Mouse (Mus musculus) stomach, embryonic 14.5 days (tissue): ENCODE results near the gene Dolpp1. TPM values are rescaled to one million over a fixed set of nuclear protein-coding genes. Genes with fewer than 3 reads are reported as not detected.

Source experiments
- ATAC-seq: fragments of 200-750 bp; cut with Nextera tagmentation; 2 replicates; pipeline ENCODE4 v1.8.0; 2017; ENCODE audit warnings: low read depth, moderate TSS enrichment; ENCODE audit not compliant: insufficient number of reproducible peaks, insufficient read depth, low FRiP score
- H3K27ac ChIP-seq: fragments of 300-500 bp; sonication (generic); 2 replicates; pipeline ENCODE4 v1.5.1; 2014; ENCODE audit warnings: mild to moderate bottlenecking, low read length, moderate library complexity, mixed read lengths
- H3K27me3 ChIP-seq: fragments of 300-500 bp; sonication (generic); 2 replicates; pipeline ENCODE4 v1.6.1; 2014; ENCODE audit warnings: low read length, control low read depth, mixed read lengths; ENCODE audit not compliant: control insufficient read depth, insufficient read depth
- H3K36me3 ChIP-seq: fragments of 300-500 bp; sonication (generic); 2 replicates; pipeline ENCODE4 v1.6.1; 2014; ENCODE audit warnings: mild to moderate bottlenecking, control low read depth, low read length, moderate library complexity, mixed read lengths; ENCODE audit not compliant: control insufficient read depth, insufficient read depth
- H3K4me1 ChIP-seq: fragments of 300-500 bp; sonication (generic); 2 replicates; pipeline ENCODE4 v1.6.1; 2014; ENCODE audit warnings: low read length, control low read depth, mixed read lengths; ENCODE audit not compliant: control insufficient read depth, insufficient read depth
- H3K4me2 ChIP-seq: fragments of 300-500 bp; sonication (generic); replicated peaks from 2 replicates; pipeline ENCODE4 v1.6.1; 2014; ENCODE audit warnings: low read depth, low read length, control low read depth
- H3K4me3 ChIP-seq: fragments of 300-500 bp; sonication (generic); 2 replicates; pipeline ENCODE4 v1.5.1; 2014; ENCODE audit warnings: low read depth, low read length, control low read depth
- H3K9ac ChIP-seq: fragments of 300-500 bp; sonication (generic); replicated peaks from 2 replicates; pipeline ENCODE4 v1.6.1; 2014; ENCODE audit warnings: low read depth, mild to moderate bottlenecking, control low read depth, low read length, moderate library complexity, mixed read lengths
- H3K9me3 ChIP-seq: fragments of 300-500 bp; sonication (generic); 2 replicates; pipeline ENCODE4 v1.6.1; 2016; ENCODE audit warnings: low read depth, low read length, control low read depth; ENCODE audit not compliant: control insufficient read depth
- WGBS: fragments of 180-500 bp; shearing (Covaris S2); extraction: QIAGEN DNeasy Blood & Tissue Kit; methylation state at CpG from one replicate; pipeline ENCODE4 v1.1.7; 2014; 5-methylcytosine and 5-hydroxymethylcytosine counted together
- polyA plus RNA-seq: library from polyadenylated mRNA; unstranded; fragments of >200 nt; fragmentation: Nextera tagmentation; extraction: Ambion mirVana; gene quantifications from 2 replicates; pipeline ENCODE4 v1.2.1, GENCODE M21; 2014

Gene Dolpp1
- polyA plus RNA-seq, 1 experiment from 2014 or later = 35.8 TPM

- no peaks in the 10 kb centered on the region for H3K9me3 ChIP-seq
- H3K4me2 ChIP-seq = no peak overlapping the region
- ATAC-seq = no peak
- peaks cover 31% of the 10 kb centered on the region for H3K36me3 ChIP-seq
- H3K9ac ChIP-seq = no peak overlapping the region
- WGBS = 67% methylated on average over 5 of the region's 5 CpGs
- H3K4me3 ChIP-seq = no peak overlapping the region
- no peaks in the 10 kb centered on the region for H3K27me3 ChIP-seq
- peaks cover 10% of the 10 kb centered on the region; the same call in 1 of the 2 replicates for H3K4me1 ChIP-seq
- no peak overlapping the region for H3K27ac ChIP-seq
These were observed 25.9 kb upstream of the Dolpp1 start for GRCm38 (mm10) chr2:30366203-30366602.

GRCm38 (mm10) chr2:30371544-30371943 lies 20.5 kb upstream of the Dolpp1 start:
- H3K4me2 ChIP-seq = no peak overlapping the region
- no peak for ATAC-seq
- peaks cover 60% of the 10 kb centered on the region for H3K36me3 ChIP-seq
- no peak overlapping the region for H3K27ac ChIP-seq
- 96% methylated on average over 8 of the region's 8 CpGs for WGBS
- no peaks in the 10 kb centered on the region for H3K9me3 ChIP-seq
- H3K9ac ChIP-seq = no peak overlapping the region
- H3K4me1 ChIP-seq = no peaks in the 10 kb centered on the region
- H3K4me3 ChIP-seq = no peak overlapping the region
- no peaks in the 10 kb centered on the region for H3K27me3 ChIP-seq

- H3K36me3 ChIP-seq = peaks cover 66% of the 10 kb centered on the region
- 98% methylated on average over 5 of the region's 5 CpGs for WGBS
These were observed 19.3 kb upstream of the Dolpp1 start for GRCm38 (mm10) chr2:30372726-30373125.

GRCm38 (mm10) chr2:30375893-30376292 lies 16.2 kb upstream of the Dolpp1 start:
- Histone ChIP-seq H3K9me3 (no peaks in the 10 kb centered on the region), H3K27ac (no peak overlapping the region), H3K27me3 (no peaks in the 10 kb centered on the region), H3K4me1 (no peaks in the 10 kb centered on the region), H3K36me3 (peaks cover 58% of the 10 kb centered on the region), H3K4me2 (no peak overlapping the region), H3K9ac (no peak overlapping the region), H3K4me3 (no peak overlapping the region)
- 91% methylated on average over 10 of the region's 10 CpGs for WGBS
- no peak for ATAC-seq

More at GRCm38 (mm10) chr2:30372726-30373125, 19.3 kb upstream of the Dolpp1 start:
- Histone ChIP-seq H3K9me3 (no peaks in the 10 kb centered on the region), H3K27me3 (no peaks in the 10 kb centered on the region), H3K9ac (no peak overlapping the region), H3K27ac (no peak overlapping the region), H3K4me3 (no peak overlapping the region), H3K4me1 (no peaks in the 10 kb centered on the region), H3K4me2 (no peak overlapping the region)
- ATAC-seq = no peak

GRCm38 (mm10) chr2:30377721-30378120 lies 14.3 kb upstream of the Dolpp1 start:
- ATAC-seq = no peak
- no peak overlapping the region for H3K4me2 ChIP-seq
- no peak overlapping the region for H3K9ac ChIP-seq
- H3K9me3 ChIP-seq = no peaks in the 10 kb centered on the region
- no peak overlapping the region for H3K4me3 ChIP-seq
- peaks cover 67% of the 10 kb centered on the region for H3K36me3 ChIP-seq
- no peak overlapping the region for H3K27ac ChIP-seq
- 77% methylated on average over 5 of the region's 5 CpGs for WGBS
- H3K4me1 ChIP-seq = no peaks in the 10 kb centered on the region
- no peaks in the 10 kb centered on the region for H3K27me3 ChIP-seq

GRCm38 (mm10) chr2:30379307-30379706 lies 12.7 kb upstream of the Dolpp1 start:
- no peak overlapping the region for H3K9ac ChIP-seq
- no peak overlapping the region for H3K4me2 ChIP-seq
- H3K4me1 ChIP-seq = no peaks in the 10 kb centered on the region
- 83% methylated on average over 7 of the region's 7 CpGs for WGBS
- no peaks in the 10 kb centered on the region for H3K9me3 ChIP-seq
- no peak overlapping the region for H3K4me3 ChIP-seq
- H3K36me3 ChIP-seq = peaks cover 68% of the 10 kb centered on the region
- ATAC-seq = no peak
- no peak overlapping the region for H3K27ac ChIP-seq
- H3K27me3 ChIP-seq = no peaks in the 10 kb centered on the region

GRCm38 (mm10) chr2:30380564-30381376 lies 11.3 kb upstream of the Dolpp1 start:
- Histone ChIP-seq H3K9me3 (no peaks in the 10 kb centered on the region), H3K4me1 (no peaks in the 10 kb centered on the region), H3K36me3 (peaks cover 64% of the 10 kb centered on the region), H3K9ac (no peak overlapping the region), H3K27me3 (no peaks in the 10 kb centered on the region), H3K4me3 (no peak overlapping the region), H3K4me2 (no peak overlapping the region), H3K27ac (no peak overlapping the region)
- WGBS = 86% methylated on average over 10 of the region's 10 CpGs
- no peak for ATAC-seq

GRCm38 (mm10) chr2:30381377-30381725 lies 10.7 kb upstream of the Dolpp1 start:
- WGBS = 92% methylated on average over 4 of the region's 4 CpGs
- Histone ChIP-seq H3K4me3 (no peak overlapping the region), H3K9ac (no peak overlapping the region), H3K4me1 (no peaks in the 10 kb centered on the region), H3K36me3 (peaks cover 58% of the 10 kb centered on the region), H3K4me2 (no peak overlapping the region), H3K27me3 (no peaks in the 10 kb centered on the region), H3K27ac (no peak overlapping the region), H3K9me3 (no peaks in the 10 kb centered on the region)
- no peak for ATAC-seq

- no peaks in the 10 kb centered on the region for H3K9me3 ChIP-seq
- H3K9ac ChIP-seq = no peak overlapping the region
- H3K4me3 ChIP-seq = no peak overlapping the region
- H3K4me2 ChIP-seq = no peak overlapping the region
- H3K27me3 ChIP-seq = no peaks in the 10 kb centered on the region
- no peak overlapping the region for H3K27ac ChIP-seq
- H3K36me3 ChIP-seq = peaks cover 32% of the 10 kb centered on the region
- H3K4me1 ChIP-seq = no peaks in the 10 kb centered on the region
- 81% methylated on average over 5 of the region's 5 CpGs for WGBS
- ATAC-seq = no peak
These were observed 7.2 kb upstream of the Dolpp1 start for GRCm38 (mm10) chr2:30384814-30385213.
